Mouse (Mus musculus): ENCODE measurements around the gene Gp1bb. TPM values are rescaled to one million over a fixed set of nuclear protein-coding genes. Genes with fewer than 3 reads are reported as not detected.
A peak's percentile ranks its signal among the peaks of the same experiment; 100 is the strongest.

The Gp1bb gene
- polyA plus RNA-seq, 1 experiment from 2014 or later: 5.7 TPM

DNA sequence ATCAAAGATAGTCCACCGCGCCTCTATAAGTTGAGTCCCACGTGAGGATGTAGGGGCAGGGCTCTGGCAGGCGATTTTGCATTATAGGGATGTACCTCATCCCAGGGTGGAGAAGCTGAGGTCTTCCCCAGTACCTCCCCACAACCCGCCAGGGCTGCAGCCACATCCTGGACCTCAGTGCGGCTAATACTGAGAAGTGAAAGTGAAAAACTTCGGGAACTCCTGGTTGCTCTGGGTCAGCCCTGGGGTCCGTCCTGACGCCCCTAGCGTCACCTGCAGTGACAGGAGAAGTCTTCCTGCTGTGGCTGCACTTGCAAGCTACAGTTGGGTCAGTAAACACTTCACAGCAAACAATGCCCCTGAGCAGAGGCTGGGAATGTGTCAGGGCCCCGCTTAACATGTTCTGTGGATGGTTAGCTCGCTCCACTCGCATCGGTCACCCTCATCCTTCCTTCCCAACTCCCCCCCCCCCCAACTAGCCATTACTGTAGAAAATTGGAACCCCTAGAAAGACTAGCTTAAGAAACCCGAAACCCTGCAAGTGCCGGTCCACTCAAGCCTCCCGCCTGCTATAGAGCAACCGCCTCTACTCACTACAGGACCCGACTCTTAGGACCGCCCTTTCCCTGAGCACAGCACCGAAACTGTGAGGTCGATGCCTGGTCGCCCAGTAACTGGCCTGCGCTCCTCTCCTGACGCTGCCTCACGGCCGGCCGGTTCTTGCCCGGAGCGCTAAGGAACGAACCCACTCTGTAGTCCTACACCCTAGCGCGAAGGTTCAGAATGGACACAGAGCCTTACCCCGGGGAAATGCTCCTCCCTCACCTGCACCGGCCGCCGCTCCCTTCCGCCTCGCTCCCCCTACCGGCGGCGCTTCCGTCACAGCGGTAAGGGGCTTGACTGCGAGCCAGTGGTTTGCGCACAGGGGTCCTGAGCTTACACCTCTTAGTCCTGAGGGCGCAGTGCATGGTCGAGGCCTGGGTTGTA lies 32.1 kb downstream of the Gp1bb start, which contains the start of gene Tbx1:
Tbx1 (minus strand) TSS at position 868 of the 987 bp plus-strand sequence.
- H3K4me3 ChIP-seq (replicated peaks): peak within 1 kb of the TSS; percentile 23
- ATAC-seq (ENCODE audit: low FRiP score): 0 out of 2 replicates have a peak, but pooled peaks have one; percentile 12
- no peak within 1 kb of the TSS for H3K9ac ChIP-seq
- H3K36me3 ChIP-seq (replicated peaks): no peaks in the 10 kb centered on the region
- H3K4me1 ChIP-seq: peaks cover 43% of the 10 kb centered on the region
- no peak within 1 kb of the TSS for H3K27ac ChIP-seq
- H3K9me3 ChIP-seq: no peaks in the 10 kb centered on the region
- peak within 1 kb of the TSS; percentile 43 for H3K4me2 ChIP-seq
- 2% methylated on average over 48 of the region's 48 CpGs for WGBS
- peaks cover 97% of the 10 kb centered on the region for H3K27me3 ChIP-seq

GRCm38 (mm10) chr16:18589080-18589621 lies 33.1 kb downstream of the Gp1bb start:
- Histone ChIP-seq H3K4me1 (peaks cover 43% of the 10 kb centered on the region), H3K27me3 (peaks cover 98% of the 10 kb centered on the region), H3K9ac (no peak overlapping the region), H3K9me3 (no peaks in the 10 kb centered on the region), H3K4me3 (replicated peaks) (peak overlapping the region; percentile 25; the same call in 1 of the 2 replicates), H3K27ac (no peak overlapping the region), H3K4me2 (no peak overlapping the region), H3K36me3 (replicated peaks) (no peaks in the 10 kb centered on the region)
- ATAC-seq (ENCODE audit: low FRiP score): no peak
- WGBS: 8% methylated on average over 9 of the region's 9 CpGs

DNA sequence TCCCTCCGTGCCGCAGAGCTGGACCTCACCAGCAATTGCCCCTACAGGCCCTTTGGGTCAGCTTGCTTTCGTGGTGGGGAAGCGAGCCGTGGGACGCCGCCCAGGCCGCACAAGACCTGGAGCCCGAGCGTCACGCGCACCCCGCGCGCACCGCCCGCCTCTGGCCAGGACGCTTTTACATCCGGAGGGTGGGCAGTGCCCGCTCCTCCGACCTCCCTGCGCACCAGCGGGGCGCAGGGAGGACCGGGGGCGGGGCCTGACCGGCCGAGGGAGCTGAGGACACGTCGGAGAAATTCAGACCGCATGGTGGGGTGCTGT lies 33.5 kb downstream of the Gp1bb start:
- Histone ChIP-seq H3K27ac (no peak overlapping the region), H3K4me1 (peaks cover 43% of the 10 kb centered on the region), H3K27me3 (peaks cover 98% of the 10 kb centered on the region), H3K4me2 (no peak overlapping the region), H3K9me3 (no peaks in the 10 kb centered on the region), H3K36me3 (replicated peaks) (no peaks in the 10 kb centered on the region), H3K4me3 (replicated peaks) (peak overlapping the region; percentile 25; the same call in 1 of the 2 replicates), H3K9ac (no peak overlapping the region)
- ATAC-seq (ENCODE audit: low FRiP score): no peak
- WGBS: 2% methylated on average over 31 of the region's 31 CpGs

DNA sequence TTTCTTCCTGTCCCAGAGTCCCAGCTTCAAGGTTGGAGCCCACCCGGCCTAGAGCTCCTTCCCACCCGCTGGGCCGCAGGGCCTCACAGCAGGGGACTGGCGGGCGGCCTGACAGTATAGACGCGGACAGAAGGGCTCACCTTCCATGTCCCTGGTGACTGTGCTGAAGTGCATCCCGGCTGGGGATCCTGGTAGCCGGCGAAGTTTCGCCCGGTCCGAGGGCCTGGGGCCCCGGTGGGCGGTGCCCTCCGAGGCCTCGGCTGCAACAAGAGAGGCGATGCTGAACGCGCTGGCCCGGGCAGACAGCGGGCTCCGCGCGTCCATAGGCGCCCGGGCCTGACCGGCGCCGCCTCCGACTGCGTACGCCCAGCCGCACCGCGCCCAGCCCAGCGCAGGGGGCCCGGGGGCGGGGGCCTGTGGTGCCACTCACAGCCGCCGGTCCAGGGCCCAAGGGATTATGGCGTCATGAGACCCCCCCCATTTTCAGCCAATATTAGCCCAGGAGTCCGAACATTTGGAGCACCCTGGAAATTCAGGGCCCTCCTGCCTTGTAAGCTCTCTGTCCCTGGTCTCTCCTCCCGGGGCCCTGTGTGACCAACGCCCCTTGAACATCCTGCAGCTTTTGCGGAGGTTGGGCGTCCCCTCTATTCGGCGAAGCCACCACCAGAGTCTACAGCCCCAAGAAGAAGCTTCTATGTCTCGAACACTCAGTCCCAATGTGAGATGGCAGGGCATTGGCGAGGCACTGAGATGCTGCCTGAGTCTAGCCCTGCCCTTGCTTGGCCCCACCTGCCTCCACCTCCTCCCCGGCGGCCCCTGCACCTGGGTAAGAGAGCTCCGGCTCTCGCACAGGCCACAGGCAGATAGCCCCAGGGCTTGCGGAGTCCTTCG lies 34.1 kb downstream of the Gp1bb start:
- Histone ChIP-seq H3K9me3 (no peaks in the 10 kb centered on the region), H3K9ac (no peak overlapping the region), H3K4me1 (peaks cover 43% of the 10 kb centered on the region), H3K27ac (no peak overlapping the region), H3K27me3 (peaks cover 98% of the 10 kb centered on the region), H3K4me3 (replicated peaks) (peak overlapping the region; percentile 25), H3K4me2 (peak overlapping the region; percentile 41), H3K36me3 (replicated peaks) (no peaks in the 10 kb centered on the region)
- 0 out of 2 replicates have a peak, but pooled peaks have one; percentile 25 for ATAC-seq (ENCODE audit: low FRiP score)
- under 1% methylated on average over 57 of the region's 57 CpGs for WGBS

GRCm38 (mm10) chr16:18586906-18587546 lies 35.2 kb downstream of the Gp1bb start:
- Histone ChIP-seq H3K36me3 (replicated peaks) (no peaks in the 10 kb centered on the region), H3K4me1 (peaks cover 50% of the 10 kb centered on the region), H3K9me3 (no peaks in the 10 kb centered on the region), H3K4me2 (peak overlapping the region; percentile 59), H3K4me3 (replicated peaks) (peak overlapping the region; percentile 40), H3K27ac (no peak overlapping the region), H3K9ac (peak overlapping the region; percentile 38; the same call in 1 of the 2 replicates), H3K27me3 (peaks cover 100% of the 10 kb centered on the region)
- WGBS: under 1% methylated on average over 30 of the region's 62 CpGs
- no peak for ATAC-seq (ENCODE audit: low FRiP score)

DNA sequence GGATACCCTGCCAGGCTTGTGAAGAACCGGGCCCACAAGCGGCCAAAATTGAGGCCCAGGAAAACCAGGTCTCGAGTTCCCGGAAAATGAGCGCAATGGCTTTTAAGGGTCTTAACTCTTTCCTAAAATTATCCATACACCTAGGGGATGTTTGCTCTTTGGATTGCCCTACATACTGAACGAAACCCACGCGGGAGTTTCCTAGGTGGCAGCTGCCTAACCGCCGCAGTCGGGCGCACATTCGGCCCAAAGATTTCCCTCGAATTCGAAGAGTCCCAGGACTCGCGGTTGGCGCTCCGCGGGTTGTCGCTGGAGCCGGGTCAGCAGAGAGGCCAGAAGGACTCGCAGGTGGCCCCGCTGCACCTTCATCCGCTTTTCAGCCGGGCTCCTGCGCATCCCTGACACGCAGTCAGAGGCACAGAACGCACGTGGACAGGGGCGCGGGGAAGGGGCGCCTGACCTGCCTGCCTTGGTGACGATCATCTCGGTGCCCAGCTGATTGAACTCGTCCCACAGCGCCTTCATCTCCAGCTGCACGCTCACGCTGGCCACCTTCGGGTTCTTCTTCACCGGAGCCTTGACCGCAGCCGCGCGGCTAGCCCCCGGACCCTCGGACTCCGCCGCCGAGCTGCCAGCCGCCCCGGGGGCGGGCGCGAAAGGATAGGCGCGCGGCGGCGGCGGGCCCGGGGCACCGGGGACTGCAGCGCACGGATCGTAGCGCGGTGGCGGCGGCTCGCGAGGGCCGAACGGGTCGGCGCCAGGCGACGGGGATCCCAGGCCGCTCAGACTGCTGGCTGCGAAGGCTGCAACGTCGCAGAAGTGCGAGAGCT lies 35.9 kb downstream of the Gp1bb start:
- Histone ChIP-seq H3K27me3 (peaks cover 100% of the 10 kb centered on the region), H3K4me1 (peaks cover 51% of the 10 kb centered on the region), H3K27ac (no peak overlapping the region), H3K36me3 (replicated peaks) (no peaks in the 10 kb centered on the region), H3K9me3 (no peaks in the 10 kb centered on the region), H3K4me2 (peak overlapping the region; percentile 59), H3K4me3 (replicated peaks) (peak overlapping the region; percentile 40), H3K9ac (peak overlapping the region; percentile 38)
- WGBS: under 1% methylated on average over 83 of the region's 83 CpGs
- ATAC-seq (ENCODE audit: low FRiP score): no peak

DNA sequence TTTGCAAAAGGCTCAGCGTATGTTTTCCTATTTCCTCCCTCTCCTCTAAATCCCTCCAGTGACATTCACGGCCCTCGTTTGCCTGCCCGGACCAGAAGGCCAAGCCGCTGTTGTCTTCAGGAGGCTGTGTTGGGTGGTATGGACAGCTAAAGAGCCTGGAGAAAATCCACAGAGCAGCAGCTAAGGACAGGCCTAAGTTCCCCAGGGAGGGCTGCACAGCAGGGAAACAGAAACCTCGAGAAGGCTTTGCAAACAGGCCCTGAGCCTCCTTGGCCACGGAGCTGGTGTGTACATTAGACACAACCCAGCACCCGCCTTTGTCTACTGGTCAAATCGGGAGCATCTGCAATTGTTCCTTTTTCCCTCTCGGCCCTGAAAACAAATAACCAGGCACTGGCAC lies 36.5 kb downstream of the Gp1bb start:
- Histone ChIP-seq H3K9ac (no peak overlapping the region), H3K4me3 (replicated peaks) (no peak overlapping the region; the same call in 1 of the 2 replicates), H3K4me1 (peaks cover 48% of the 10 kb centered on the region), H3K36me3 (replicated peaks) (no peaks in the 10 kb centered on the region), H3K4me2 (peak overlapping the region; percentile 59; the same call in 1 of the 2 replicates), H3K27me3 (peaks cover 100% of the 10 kb centered on the region), H3K27ac (no peak overlapping the region), H3K9me3 (no peaks in the 10 kb centered on the region)
- 2% methylated on average over 10 of the region's 10 CpGs for WGBS
- ATAC-seq (ENCODE audit: low FRiP score): no peak

- no peak for ATAC-seq (ENCODE audit: low FRiP score)
- Histone ChIP-seq H3K4me1 (peaks cover 43% of the 10 kb centered on the region), H3K27ac (no peak overlapping the region), H3K4me2 (no peak overlapping the region), H3K9ac (no peak overlapping the region), H3K9me3 (no peaks in the 10 kb centered on the region), H3K36me3 (replicated peaks) (no peaks in the 10 kb centered on the region), H3K4me3 (replicated peaks) (no peak overlapping the region), H3K27me3 (peaks cover 100% of the 10 kb centered on the region)
- WGBS: 10% methylated on average over 10 of the region's 10 CpGs
These were observed 37.2 kb downstream of the Gp1bb start for GRCm38 (mm10) chr16:18584901-18585510.

DNA sequence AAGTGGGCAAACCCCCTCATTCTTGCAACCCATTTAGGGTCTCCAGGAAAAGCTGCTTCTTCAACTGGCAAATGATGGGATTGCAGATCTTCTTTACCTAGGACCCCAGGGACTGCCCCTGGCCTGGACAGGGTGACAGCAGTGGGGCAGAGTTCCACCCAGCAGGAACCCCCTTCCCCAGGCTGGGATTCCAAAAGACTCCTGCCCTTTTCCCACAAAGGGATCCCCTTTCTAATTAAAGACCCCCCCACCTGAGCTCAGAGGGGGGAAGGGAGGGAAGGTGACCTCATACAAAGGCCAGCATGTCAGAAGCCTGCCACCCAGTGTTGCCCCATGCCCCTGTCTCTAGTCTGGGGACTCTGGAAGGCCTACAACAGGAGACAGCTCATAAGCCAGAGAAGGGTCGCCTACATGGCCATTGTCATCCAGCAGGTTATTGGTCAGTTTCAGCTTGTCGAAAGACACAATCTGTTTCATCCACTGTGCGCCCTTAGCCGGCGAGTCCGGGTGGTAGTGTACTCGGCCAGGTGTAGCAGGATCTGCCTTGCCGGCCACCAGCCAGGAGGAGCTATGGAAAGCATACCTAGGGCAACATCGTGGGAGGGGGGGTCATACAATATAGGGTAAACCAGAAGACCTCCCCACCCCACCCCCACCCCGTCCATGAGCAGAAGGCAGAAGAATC lies 38.4 kb downstream of the Gp1bb start:
- Histone ChIP-seq H3K4me1 (peaks cover 43% of the 10 kb centered on the region), H3K9ac (no peak overlapping the region), H3K27ac (no peak overlapping the region), H3K27me3 (peaks cover 97% of the 10 kb centered on the region), H3K4me2 (no peak overlapping the region), H3K4me3 (replicated peaks) (no peak overlapping the region), H3K36me3 (replicated peaks) (no peaks in the 10 kb centered on the region), H3K9me3 (no peaks in the 10 kb centered on the region)
- ATAC-seq (ENCODE audit: low FRiP score): no peak
- 4% methylated on average over 10 of the region's 10 CpGs for WGBS

DNA sequence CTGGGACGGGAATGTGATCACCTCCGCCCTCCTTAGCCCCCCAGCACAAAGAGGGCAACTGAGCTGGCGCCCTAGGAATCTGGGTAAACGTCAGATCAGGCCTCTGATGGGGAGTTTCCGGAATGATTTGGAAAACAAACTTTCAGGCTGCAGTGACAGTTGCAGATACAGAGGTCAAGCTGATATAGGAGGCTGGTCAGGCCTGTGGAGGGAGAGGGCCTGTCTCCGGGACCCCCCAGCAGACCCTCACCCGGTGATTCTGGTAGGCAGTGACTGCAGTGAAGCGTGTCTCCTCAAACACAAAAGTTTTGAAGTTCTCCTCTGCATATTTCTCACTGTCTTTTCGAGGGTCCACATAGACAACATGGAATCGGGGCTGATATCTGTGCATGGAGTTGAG lies 39.0 kb downstream of the Gp1bb start:
- no peak for ATAC-seq (ENCODE audit: low FRiP score)
- H3K36me3 ChIP-seq (replicated peaks): no peaks in the 10 kb centered on the region
- H3K9me3 ChIP-seq: no peaks in the 10 kb centered on the region
- H3K9ac ChIP-seq: no peak overlapping the region
- no peak overlapping the region for H3K4me3 ChIP-seq (replicated peaks)
- H3K27ac ChIP-seq: no peak overlapping the region
- 7% methylated on average over 10 of the region's 10 CpGs for WGBS
- no peak overlapping the region for H3K4me2 ChIP-seq
- peaks cover 97% of the 10 kb centered on the region for H3K27me3 ChIP-seq
- peaks cover 38% of the 10 kb centered on the region for H3K4me1 ChIP-seq

All from forebrain, embryonic 12.5 days (tissue).